Mouse (Mus musculus): ENCODE data around the gene Tiam1. TPM values are rescaled to one million over a fixed set of nuclear protein-coding genes. Genes with fewer than 3 reads are reported as not detected.

The Tiam1 gene
- total RNA-seq, 2 experiments from 2014 or later: 106 to 116 TPM

DNA sequence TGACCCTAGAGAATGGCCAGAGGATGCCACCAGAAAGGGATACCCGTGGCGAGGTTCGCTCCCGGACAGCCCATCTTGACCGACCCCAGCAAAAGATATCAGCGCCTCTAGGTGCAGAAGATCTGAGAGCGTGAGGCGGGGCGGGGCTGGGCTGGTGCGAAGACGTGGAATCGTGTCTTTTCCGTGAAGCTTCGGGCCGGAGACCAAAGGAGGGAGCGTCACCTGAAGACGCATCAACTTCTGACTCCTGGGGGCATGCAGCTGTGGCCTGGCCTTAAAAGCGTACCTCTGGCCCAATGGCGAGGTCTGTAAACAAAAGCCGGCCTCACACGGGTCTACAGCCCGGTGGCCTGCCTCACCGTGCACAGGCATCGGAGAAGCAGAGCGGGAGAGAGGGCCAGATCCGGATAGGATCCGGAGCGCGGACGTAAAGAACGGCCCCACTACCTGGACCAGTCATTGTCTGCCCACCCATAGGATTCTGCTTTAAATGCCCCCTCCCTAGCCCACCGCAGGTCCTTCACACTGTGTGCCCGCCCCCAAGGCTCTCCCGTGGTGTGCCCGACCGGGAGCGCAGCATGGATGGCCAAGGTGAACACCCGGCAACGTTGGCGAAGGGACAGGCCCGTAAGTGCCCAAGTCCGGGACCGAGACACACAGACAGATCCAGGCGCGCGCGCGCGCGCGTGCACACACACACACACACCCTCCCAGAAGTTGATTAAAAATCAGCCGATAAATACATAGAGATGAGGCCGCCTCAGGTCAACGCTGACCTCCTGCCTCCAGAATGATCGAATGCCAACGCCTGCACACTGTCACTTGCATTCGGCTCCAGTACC lies 774 bp downstream of the Tiam1 start:
- DNase-seq: peak; percentile 39 to 43

DNA sequence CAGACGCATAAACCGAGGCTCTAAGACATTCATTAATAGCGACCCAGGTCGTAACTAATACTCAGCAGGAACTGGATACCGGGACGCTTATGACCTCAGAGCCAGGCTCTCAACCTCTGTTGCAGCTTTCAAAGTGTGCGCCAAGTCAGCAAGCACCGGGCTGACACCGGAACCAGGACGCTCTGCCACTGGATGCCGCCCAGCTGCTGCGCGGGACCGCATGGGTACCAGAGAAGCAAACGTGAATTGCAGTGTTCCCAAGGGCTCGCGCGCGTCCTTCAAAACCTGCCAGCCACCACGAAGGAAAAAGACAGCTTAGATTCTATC lies 1.4 kb downstream of the Tiam1 start:
- DNase-seq: no peak

DNA sequence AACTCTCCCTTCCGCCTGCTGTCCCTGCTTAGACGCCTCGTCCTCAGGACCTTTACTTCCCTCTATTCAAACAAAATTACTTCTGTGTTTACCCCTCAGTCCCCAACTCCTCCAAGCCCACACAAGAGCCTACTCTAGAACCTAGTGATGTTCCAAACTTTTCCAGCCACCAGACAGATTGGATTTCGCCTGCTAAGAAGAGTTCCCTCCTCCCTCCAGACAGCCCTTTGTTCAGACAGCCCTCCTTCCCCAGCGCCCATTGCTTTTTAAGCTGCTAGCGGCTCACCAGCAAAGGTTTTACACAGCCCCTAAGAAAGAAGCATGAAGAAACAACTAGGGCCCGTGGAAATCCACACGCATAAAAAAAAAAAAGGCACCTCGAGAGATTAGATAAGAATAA lies 2.0 kb downstream of the Tiam1 start:
- no peak for DNase-seq

DNA sequence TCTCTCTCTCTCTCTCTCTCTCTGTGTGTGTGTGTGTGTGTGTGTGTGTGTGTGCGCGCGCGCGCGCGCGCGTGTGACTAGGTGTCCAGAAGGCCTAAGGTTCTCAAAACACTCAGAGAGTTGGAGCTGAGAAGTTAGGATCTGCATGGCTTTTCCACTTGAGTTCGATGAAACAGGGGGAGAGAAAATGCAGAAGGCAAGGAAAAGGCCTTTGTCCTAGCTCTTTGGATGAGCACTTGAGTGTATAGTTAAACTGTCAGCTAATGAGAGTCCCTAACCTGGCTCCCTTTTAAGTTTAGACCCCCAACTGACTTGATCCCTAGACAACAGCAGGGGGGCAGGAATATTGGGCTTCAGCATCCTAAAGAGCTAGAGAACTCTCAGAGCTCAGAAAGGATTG lies 3.0 kb downstream of the Tiam1 start:
- no peak for DNase-seq

DNA sequence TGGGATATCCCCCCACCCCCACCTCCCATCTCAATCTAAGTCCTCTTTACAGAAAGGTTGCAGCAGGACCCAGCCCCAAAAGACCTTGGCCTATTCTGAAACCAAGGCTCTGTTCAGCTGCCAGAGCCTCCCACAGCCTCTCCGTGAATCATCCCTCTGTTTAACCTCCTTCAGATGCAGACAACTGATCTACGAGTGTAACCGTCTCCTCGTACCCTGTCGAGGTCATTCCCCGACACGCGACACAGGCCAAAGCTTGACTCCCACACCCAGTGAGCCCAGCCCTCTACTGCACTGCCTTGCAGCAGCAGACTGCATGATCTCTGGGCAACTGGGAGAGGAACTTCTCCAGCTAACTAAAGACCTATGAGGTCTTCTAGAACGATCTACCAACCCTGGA lies 3.9 kb downstream of the Tiam1 start:
- no peak for DNase-seq

DNA sequence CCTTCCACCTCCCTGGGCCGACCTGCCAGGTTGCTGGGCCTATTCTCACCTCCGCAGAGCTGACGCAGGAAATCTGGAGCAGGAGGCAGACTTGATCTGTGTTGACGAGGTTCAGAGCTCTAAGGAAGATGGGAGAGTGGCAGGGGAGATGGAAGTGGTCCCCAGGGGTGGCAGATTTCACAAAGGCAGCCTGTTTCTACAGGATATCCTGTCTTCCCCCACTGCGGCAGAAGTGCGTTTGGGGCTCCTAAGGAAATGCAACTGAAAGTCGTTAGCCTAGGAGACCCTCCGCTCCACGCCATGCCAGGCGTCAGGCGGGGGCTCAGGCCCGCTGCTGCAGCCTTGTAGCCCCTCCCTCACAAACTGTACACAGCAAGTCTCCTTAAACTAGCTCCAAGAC lies 5.4 kb downstream of the Tiam1 start:
- no peak for DNase-seq

DNA sequence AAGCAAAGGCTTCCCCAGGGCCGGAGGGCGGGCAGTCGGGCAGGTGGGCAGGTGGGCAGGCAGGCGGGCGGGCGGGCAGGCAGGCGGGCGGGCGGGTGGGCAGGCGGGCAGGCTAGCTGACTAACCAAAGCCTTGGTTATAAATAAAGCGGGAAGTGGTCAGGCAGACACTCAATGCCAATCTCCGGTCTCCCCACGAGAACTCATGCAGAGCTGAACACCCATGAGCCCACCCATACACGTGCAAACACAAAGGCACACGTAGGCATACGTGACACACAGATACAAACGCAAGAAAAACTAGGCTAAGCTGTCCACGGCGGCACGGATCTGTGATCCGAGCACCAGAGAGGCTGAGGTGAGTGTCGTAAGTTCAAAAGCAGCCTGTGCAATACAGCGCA lies 6.4 kb downstream of the Tiam1 start:
- no peak for DNase-seq

DNA sequence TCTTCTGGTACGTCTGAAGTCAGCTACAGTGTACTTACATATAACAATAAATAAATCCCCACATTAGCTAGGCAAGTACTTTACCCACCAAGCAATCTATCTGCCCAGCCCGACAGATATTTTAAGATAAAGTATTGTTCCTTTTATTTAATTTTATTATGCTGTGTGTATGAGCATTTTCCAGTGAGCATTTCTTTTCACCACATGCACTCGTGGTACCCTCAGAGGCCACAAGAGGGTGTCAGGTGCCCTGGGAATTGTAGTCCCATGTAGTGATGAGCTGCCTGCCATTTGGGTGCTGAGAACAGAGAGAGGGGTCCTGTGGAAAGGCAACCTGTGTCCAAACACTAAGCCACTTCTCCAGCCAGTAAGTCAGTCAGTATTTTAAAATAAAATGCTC lies 8.0 kb downstream of the Tiam1 start:
- DNase-seq: no peak

DNA sequence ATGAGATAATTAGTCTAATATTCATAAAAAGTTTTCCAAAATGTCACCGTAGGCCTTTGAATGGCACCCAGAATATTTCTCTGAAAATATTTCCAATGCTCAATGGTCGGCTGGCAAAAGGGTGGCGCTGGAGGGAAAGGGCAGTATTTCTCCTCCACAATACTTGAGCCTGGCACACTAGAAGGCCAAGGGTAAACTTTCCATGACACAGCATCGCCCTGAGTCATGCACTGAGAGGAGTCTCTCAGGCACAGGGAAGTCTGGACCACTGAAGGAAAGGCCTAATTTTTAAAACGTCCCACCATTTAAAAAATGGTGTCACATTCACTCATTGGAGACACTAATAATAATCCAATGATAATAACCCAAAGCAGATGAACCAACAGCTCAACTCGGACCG lies 9.2 kb downstream of the Tiam1 start:
- no peak for DNase-seq

DNA sequence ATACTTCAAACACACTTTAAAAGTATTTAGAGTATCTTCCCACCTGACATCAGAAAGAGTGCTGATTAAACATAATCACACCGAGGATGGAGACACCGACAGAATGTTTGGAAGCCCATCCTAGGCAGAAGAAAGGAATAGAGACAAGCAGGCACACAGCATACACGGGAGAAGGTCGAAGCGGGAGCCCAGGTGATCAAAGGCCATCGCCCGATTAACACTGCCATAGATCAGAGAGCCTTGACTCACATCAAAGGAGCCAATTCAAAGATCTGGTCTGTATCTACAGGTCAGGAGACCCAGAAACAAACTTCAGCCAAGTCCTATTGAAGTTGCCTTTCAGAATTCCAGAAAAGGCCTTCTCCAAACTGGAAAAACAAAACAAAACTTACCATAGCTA lies 10.8 kb downstream of the Tiam1 start:
- DNase-seq: no peak

DNA sequence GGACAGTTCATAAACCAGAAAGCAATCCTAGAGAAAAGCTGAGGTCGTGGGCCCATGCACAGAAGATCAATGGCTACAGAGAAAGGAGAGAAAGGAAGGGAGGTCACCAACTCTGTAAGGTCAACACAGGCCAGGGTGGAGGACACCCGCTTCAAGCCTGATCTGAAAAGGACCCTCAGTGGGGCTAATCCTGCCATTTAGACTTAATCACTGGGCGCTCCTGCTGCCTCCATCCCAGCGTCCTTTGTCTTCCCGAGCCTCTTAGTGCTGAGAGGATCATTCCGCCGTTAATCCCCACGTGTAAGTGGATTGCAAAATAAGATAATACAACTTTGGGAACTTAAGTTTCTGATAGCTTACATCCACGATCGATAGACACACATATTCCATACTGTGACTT lies 11.2 kb downstream of the Tiam1 start:
- no peak for DNase-seq

DNA sequence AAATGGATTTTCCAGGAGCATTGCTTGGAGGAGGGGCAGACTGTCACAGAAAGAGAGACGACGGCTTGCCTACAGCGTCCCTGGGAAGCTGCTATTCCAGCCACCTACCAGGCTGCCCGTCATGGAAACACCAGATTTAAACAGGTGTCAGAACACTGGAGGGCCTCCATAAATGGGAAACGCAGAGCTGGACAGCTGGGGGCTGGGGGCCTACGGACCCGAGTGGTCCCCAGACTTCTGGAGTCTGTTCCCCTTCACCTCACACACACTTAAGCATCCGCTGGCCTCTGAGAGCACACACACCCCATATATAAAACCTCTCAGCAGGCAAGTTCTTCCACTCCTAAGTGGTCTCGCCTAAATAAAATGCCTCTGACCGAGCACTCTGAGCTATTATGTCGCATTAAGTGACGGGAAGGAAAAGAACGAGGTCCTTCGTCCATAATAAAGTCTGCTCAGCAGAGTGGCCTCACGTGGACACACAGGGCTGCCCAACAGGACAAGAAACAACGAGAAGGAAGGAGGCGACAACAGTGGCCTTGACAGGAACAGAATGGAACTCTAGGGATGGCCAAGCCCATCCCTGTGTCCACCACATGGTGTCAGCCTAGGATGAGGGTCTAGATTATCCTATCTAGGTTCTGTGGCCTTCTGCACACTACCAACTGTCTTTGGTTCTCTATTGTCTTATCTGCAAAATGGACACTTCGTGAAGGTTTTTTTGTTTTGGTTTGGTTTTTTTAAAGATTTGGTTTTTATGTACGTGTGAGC lies 14.6 kb downstream of the Tiam1 start:
- DNase-seq: no peak

DNA sequence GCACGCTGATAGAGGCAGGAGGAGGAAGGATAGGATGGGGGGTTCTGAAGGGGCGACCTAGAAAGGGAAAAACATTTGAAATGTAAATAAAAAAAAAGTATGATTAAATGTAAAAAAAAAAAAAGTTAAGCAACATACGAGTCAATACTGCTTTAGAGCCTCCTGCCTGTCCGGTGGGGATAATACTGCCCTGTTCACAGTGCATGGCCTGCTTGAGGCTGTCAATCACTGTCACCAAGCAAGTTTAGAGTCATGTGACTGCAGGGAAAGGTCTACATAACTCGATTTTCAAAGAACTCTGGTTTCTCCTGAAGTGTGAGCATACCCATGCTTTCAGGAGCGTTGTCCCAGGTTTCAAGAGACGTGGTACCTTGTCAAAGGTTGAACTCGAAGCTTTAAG lies 15.2 kb downstream of the Tiam1 start:
- DNase-seq: no peak

DNA sequence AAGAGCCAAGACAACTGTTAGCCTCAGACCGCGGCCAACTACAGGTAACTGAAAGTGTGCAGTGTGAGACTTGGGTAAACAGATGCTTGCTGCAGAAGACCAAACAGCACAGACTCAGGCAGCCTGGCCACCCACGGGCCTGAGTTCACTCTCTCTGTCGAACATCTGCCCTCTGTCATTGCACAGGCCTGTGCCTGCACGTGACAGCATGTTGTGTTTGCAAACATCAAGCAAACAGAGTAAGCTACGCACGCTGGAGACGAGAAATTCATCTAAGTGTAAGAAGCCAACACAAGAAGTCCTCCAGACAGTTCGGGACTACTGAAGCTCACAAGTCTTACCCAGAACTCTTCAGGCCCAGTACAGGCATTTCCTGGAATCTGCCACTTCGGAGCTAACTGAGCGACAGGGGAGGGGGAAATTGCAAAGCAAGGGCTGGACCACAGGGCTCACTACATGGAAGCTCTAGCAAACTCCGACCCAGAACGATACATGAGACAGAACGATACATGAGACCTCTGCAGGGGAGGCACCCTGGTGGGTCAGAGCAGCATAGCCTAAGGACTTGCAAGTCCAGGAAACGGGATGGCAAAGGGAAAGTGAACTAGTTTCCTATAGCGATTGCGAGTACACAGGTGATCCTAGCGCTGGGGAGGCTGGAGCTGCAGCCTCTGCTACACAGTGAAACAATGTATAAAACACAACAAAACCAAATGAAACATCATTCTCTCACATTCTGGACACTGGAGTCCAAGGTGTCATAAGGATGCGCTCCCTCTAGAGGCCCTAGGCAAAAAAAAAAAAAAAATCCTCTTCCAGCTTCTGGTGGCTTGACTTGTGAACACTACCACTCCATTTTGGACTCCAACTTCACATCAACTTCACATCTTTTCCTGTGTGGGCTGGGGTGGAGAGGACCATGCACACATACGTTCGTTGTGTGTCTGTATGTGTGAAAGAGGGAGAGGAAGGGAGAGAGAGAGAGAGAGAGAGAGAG lies 18.0 kb downstream of the Tiam1 start:
- DNase-seq: no peak

DNA sequence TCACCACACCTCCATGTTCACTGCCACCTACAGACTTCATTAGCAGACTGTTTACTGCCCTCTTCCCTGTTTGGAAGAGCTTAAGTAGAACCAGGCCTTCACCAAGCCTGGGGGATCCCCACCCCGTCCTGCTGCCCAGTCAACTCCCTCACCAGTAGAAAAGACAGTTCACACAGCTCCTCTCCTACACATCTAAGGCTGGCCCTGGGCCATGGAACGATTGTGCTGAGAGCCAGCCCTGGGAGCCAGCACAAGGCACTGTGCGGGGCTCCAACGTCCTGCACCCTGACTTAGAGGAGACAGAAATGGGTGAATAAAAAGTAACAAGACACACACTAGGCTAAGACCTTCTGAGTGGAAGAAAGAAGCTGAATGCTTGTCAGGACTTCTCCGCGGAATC lies 20.5 kb downstream of the Tiam1 start:
- DNase-seq: no peak

DNA sequence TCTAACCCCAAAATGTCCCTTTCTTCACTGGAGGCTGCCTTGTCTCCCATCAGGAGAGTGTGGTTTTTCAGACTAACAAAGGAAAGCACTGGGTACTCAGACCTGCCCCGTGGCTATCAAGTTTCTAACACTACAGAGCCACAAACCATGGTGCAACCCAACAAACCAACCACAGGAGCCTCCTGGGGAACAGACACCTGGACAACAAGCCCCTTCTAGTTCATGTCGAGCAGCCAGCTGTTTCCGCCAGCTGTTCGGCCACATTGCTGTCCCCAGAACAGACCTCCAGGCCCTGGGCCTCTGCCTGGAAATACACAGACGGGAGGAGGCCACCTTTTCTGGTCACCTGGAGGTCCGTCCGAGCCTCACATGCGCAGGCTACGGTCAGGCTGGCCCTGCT lies 21.1 kb downstream of the Tiam1 start:
- no peak for DNase-seq

DNA sequence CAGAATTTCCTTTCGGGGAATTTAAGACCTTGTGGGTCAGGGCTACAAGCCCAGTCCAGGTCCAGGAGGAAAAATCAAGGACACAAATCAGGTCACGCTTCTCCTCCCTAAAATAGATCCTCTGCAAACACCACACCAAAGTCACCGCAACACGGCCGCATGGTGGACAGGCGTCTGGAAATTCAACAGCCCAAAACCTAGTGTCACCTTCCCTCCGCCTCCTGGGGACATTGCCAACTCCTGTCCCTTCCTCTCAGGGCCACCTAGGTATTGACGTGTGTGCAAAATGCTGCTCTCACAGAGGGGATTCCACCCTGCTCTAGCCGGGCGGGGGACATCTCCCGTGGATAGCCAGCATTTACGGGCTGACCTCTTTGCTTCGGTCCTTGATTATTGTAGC lies 21.8 kb downstream of the Tiam1 start:
- DNase-seq: no peak

DNA sequence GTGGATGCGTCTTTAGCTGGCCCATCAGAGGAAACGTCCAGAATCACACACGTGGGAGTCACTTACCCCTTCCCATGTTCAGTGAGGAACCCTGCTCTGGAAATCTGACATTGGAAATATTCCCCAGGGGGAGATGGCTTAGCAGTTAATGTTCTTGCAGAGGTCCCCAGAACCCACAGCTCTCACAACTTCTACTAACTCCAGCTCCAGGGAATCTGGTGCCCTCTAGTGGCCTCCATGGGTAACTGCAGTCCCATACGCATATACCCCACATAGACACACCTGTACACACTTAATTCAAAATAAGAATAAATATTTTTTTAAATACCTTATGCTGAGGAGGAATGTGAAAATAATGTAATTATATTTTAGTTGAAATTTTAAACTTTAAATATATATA lies 23.6 kb downstream of the Tiam1 start:
- no peak for DNase-seq

DNA sequence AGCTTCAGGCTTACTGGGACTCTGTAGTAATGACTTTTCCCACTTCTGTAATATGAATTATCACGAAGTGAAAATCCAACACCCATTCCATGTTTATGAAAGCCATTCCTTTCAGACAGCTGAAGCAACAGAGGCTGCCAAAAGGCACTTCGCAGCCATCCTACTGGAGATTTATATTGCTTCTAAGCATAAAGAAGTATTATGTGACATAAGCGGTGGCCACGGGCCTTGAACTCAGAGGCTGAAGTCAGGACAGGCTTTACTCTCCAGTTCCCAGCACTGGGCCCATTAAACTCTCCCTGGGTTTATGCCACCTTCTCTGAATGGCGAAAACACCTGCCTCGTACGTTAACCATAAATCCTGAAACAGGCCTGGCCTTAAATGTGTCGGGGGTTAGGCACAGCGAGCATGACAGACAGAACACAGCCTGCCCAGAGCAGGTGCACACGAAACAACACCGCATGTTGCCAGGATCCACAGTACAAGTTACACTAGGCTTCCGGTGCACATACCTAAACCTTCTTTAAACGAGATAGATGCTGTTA lies 26.9 kb downstream of the Tiam1 start:
- no peak for DNase-seq

DNA sequence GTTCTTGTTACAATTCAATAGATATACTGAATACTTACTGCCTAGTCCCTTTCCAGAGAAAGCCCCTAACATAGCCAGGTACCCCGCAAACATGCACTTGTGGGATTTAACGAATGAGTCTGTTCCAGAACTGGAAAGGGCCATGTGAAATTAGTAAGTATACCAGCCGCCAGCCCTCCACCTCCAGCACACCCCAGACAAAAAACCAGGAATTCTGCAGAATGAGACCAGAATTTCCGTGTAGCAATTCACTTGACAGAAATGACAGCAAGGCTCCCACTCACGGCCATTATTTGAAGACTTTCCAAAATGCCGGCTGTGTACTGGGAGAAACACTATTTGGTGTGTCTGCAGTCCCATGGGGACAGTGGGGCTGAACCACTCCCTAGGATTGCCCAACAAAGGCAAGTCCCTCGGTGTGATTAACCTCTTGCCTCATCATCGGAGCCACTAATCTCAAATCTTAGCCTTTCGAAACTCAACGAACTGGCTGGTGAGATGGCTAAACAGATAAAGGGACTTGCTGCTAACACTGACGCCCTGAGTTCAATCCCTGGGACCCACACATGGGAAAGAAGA lies 30.9 kb downstream of the Tiam1 start:
- DNase-seq: no peak

DNA sequence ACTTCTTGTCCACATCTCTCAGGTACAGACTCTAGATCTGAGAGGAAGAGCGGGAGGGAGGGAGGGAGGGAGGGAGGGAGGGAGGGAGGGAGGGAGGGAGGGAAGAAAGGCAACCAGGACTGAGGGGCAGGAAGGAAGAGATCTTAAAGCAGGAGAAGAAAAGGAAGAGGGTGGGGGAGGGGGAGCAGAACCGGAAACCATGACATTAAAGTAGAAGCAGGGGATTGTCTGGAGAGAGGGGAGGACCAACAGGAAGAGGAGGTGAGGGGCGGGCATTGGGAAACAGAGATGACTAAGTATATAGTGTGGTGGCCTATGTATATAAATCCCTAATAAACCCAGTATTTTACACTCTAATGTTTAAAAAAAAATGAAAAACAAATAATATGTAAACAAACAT lies 34.1 kb downstream of the Tiam1 start:
- DNase-seq: no peak

DNA sequence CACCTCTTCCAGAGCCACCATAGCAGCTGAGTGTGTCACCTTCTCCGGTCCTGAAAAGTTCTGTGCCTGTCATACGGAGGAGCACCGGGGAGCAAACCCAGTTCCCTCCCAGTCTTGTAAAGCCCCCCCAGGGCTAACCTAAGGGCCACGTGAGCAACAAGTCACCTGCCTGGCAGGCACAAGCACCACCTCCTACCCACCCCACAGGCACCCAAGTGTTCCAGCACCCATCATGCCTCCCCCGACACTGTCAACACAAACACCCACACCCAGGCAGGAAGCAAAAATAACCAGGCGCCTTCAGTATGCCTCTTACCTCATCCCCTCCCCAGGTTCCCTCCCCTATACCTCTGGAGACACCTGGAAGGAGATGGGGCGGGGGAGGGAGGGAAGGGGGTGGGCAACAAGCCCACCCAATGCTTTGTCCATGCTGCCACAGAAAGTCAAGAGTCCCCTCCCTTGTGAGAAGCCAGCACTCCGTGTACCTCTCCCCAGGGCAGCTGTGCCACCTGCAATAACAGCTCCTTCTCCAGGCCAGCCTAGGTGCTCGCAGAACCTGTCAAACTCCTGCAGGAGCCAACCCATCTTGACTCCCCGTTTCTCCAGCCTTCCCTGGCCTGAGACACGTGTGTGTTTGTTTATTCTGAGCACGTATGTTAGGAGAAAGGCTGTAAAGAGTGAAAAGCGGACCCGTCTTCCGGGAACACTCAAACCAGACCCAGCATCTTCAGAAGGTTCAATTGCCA lies 38.7 kb downstream of the Tiam1 start:
- no peak for DNase-seq
